Mouse (Mus musculus): Measurements from ENCODE around the gene Mpg.

DNA sequence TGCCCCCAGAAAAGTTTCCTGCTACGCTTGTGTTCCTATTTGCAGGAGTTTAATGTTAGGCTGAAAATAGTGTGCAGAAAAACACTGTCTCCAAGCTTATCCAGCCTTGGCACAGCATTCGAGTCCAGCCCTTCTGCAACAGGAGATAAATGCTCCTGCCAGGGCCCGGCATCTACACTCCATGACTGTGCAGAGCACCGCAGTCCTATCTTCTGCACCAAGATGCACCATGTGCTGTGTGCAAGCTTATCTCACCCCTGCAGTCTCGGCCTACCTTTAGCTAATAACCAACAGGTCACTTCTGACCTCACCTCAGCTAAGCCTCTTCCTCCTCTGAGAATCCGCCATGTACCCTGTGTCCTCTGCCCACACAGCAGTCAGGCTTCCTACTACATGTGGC, 19.3 kb downstream of the Mpg start:
- TF ChIP-seq CTCF (IDR thresholded peaks at IDR 0.05; ENCODE audit: borderline replicate concordance, insufficient read depth, low read depth, low read length) (no peak), POLR2A (IDR thresholded peaks at IDR 0.05; ENCODE audit: borderline replicate concordance, insufficient read depth, low read length) (no peak)
